Mouse (Mus musculus) kidney, postnatal 0 days (tissue): Measurements from ENCODE around the gene Runx1. TPM values are rescaled to one million over a fixed set of nuclear protein-coding genes. Genes with fewer than 3 reads are reported as not detected.
A peak's percentile ranks its signal among the peaks of the same experiment; 100 is the strongest.

Experiments used
- ATAC-seq: fragments of 200-750 bp; cut with Nextera tagmentation; replicated peaks from 2 replicates; pipeline ENCODE4 v1.8.0; 2017; ENCODE audit warnings: low read depth, moderate number of reproducible peaks, moderate TSS enrichment, moderate library complexity; ENCODE audit not compliant: low FRiP score
- DNase-seq: peaks from one replicate; pipeline ENCODE4 v3.0.0-alpha.2; 2016; ENCODE audit warnings: low spot score
- H3K27ac ChIP-seq: fragments of 300-500 bp; sonication (generic); 2 replicates; pipeline ENCODE4 v1.5.1; 2014; ENCODE audit warnings: mild to moderate bottlenecking
- H3K27me3 ChIP-seq: fragments of 300-500 bp; sonication (generic); 2 replicates; pipeline ENCODE4 v1.6.1; 2014; ENCODE audit warnings: low read length, mixed read lengths; ENCODE audit not compliant: insufficient read depth
- H3K36me3 ChIP-seq: fragments of 300-500 bp; sonication (generic); 2 replicates; pipeline ENCODE4 v1.6.1; 2014; ENCODE audit warnings: low read length, mixed read lengths; ENCODE audit not compliant: insufficient read depth
- H3K4me1 ChIP-seq: fragments of 300-500 bp; sonication (generic); replicated peaks from 2 replicates; pipeline ENCODE4 v1.6.1; 2014; ENCODE audit warnings: antibody characterized with exemption, low read length, mixed read lengths; ENCODE audit not compliant: insufficient read depth
- H3K4me2 ChIP-seq: fragments of 300-500 bp; sonication (generic); 2 replicates; pipeline ENCODE4 v1.6.1; 2014; ENCODE audit warnings: mild to moderate bottlenecking, low read length, moderate library complexity, mixed read lengths
- H3K4me3 ChIP-seq: fragments of 300-500 bp; sonication (generic); replicated peaks from 2 replicates; pipeline ENCODE4 v1.5.1; 2014; ENCODE audit warnings: low read depth, low read length
- H3K9ac ChIP-seq: fragments of 300-500 bp; sonication (generic); 2 replicates; pipeline ENCODE4 v1.6.1; 2014; ENCODE audit warnings: low read depth, low read length
- H3K9me3 ChIP-seq: fragments of 300-500 bp; sonication (generic); replicated peaks from 2 replicates; pipeline ENCODE4 v1.6.1; 2016; ENCODE audit warnings: low read length, inconsistent platforms, mixed read lengths
- CTCF ChIP-seq: IDR thresholded peaks from 2 replicates; pipeline ENCODE4 v1.5.1; 2016; ENCODE audit warnings: antibody characterized with exemption, low read depth, mild to moderate bottlenecking, moderate library complexity
- WGBS: fragments of 180-500 bp; shearing (Covaris S2); extraction: QIAGEN DNeasy Blood & Tissue Kit; methylation state at CpG from one replicate; pipeline ENCODE4 v1.1.7; 2014; 5-methylcytosine and 5-hydroxymethylcytosine counted together
- polyA plus RNA-seq: library from polyadenylated mRNA; unstranded; fragments of >200 nt; fragmentation: Nextera tagmentation; extraction: Ambion mirVana; gene quantifications from 2 replicates; pipeline ENCODE4 v1.2.1, GENCODE M21; 2015

The Runx1 gene
- polyA plus RNA-seq, 1 experiment from 2014 or later: 1.6 TPM

DNA sequence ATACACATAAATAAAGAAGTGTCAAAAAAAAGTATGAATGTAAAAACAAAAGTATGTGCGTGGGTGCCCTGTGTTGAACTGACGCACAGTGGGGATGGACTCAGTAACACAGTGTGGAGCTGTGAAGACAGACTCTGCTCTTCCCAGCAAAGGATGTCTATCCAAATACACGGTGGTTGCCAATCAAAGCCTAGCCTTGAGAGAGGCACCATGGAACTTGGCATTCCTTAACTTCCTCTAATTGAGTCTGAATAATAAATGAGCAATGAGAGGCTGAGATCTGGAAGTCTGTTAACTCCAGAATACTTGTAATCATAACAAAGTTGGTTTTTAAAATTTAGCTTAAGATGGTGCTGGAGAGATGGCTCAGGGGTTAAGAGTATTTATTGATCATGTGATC is 62.3 kb downstream of the Runx1 start:
- H3K36me3 ChIP-seq: no peaks in the 10 kb centered on the region
- no peak overlapping the region for H3K9ac ChIP-seq
- H3K27me3 ChIP-seq: no peaks in the 10 kb centered on the region
- no peak overlapping the region for H3K4me2 ChIP-seq
- H3K9me3 ChIP-seq: no peaks in the 10 kb centered on the region
- H3K4me3 ChIP-seq: no peak overlapping the region
- H3K4me1 ChIP-seq: no peaks in the 10 kb centered on the region
- no peak for TF ChIP-seq CTCF
- H3K27ac ChIP-seq: no peak overlapping the region
- no peak for ATAC-seq
- no peak for DNase-seq
- 90% methylated on average over 3 of the region's 3 CpGs for WGBS

DNA sequence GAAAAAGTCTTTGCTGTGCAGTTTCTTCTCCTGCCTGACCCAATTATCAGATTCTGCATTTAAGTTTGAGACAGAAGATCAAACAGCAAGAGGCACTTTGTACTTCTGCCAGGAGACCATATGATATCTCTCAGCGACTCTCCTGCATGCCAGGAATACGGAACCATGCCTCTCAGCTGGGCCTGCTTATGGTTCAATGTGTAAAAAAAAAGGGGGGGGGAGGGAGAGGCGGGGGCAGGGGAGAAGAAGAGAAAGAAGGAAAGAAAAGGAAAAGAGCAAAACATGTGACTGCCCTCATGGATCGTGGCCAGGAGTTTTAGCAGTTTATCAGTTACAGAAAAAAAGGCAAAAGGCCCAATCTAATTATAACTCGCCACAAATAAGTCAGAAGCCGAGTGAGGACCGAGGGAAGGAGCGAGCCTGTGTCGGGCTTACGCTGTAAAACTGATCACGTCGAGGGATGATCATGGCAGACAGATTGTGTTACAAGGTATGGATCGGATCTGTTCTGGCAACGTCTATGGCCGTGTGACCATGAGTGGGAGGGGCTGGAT is 63.9 kb downstream of the Runx1 start:
- Histone ChIP-seq H3K4me1 (no peaks in the 10 kb centered on the region), H3K36me3 (no peaks in the 10 kb centered on the region), H3K4me2 (peak overlapping the region; percentile 19; the same call in 1 of the 2 replicates), H3K9ac (no peak overlapping the region), H3K27ac (no peak overlapping the region), H3K27me3 (no peaks in the 10 kb centered on the region), H3K4me3 (no peak overlapping the region), H3K9me3 (no peaks in the 10 kb centered on the region)
- peak; percentile 37 for DNase-seq
- no peak for TF ChIP-seq CTCF
- ATAC-seq: no peak
- 34% methylated on average over 14 of the region's 15 CpGs for WGBS

DNA sequence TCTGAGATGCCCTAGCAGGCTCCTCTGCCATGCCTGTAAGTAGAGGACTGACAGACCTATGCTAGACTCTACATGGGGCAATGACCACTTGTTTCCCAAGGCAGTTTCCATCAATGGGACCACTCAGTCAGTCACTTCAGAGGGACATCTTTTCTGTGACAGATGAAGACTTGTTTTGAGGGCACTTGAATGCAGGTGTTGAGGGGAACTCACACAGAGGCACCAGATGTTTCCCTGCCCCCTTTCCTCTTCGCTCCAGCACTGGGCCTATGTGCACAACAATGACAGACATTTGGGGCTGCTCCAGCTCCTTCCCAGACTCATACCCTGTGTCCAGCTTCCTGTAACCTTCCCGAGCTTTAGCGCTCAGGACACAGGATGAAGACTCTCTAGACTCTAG is 65.9 kb downstream of the Runx1 start:
- no peak for ATAC-seq
- no peaks in the 10 kb centered on the region for H3K9me3 ChIP-seq
- H3K27me3 ChIP-seq: no peaks in the 10 kb centered on the region
- H3K36me3 ChIP-seq: no peaks in the 10 kb centered on the region
- H3K4me3 ChIP-seq: no peak overlapping the region
- TF ChIP-seq CTCF: no peak
- no peak overlapping the region for H3K27ac ChIP-seq
- no peak for DNase-seq
- H3K9ac ChIP-seq: no peak overlapping the region
- WGBS: 85% methylated on average over 3 of the region's 3 CpGs
- no peaks in the 10 kb centered on the region for H3K4me1 ChIP-seq
- H3K4me2 ChIP-seq: no peak overlapping the region

DNA sequence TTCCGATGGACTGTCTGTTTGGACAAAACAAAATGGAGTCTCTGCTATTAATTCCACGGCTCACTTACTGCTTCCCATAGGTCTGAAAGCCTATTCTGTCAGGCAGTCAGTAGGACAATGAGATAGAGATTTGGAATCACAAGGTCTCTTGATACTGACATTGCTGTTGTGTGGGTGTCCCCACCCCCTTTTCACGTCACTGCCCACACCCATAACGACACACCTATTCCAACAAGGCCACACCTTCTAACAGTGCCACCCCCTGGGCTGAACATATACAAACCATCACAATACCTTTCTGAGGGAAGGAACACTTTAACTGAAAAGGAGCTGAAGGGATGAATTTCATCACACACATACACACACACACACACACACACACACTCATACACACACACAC is 68.4 kb downstream of the Runx1 start:
- no peak for ATAC-seq
- H3K27me3 ChIP-seq: no peaks in the 10 kb centered on the region
- no peak overlapping the region for H3K9ac ChIP-seq
- 79% methylated on average over 4 of the region's 4 CpGs for WGBS
- H3K4me1 ChIP-seq: no peaks in the 10 kb centered on the region
- no peak overlapping the region for H3K27ac ChIP-seq
- H3K9me3 ChIP-seq: no peaks in the 10 kb centered on the region
- H3K4me2 ChIP-seq: no peak overlapping the region
- TF ChIP-seq CTCF: no peak
- DNase-seq: no peak
- no peak overlapping the region for H3K4me3 ChIP-seq
- no peaks in the 10 kb centered on the region for H3K36me3 ChIP-seq

DNA sequence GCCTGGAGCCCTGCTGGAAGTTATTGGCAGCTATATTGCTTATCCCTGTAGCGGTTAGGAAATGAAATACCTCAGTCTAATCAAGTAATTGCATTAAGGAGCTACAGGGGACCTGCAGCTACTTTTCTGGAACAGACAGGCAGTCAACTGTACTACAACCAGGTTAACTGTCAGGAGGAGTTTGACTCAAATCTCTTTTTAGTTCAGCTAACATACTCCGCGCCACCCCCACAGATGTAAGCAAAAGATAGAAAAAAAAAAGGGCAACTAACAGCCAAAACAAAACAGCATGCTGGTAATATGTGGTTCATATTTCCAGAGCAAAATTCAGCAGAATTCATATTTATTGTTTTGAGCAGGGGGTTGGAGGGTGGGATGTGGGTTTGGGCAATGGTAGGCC is 72.0 kb downstream of the Runx1 start:
- DNase-seq: no peak
- Histone ChIP-seq H3K4me1 (no peaks in the 10 kb centered on the region), H3K27ac (no peak overlapping the region), H3K4me2 (no peak overlapping the region), H3K9me3 (no peaks in the 10 kb centered on the region), H3K4me3 (no peak overlapping the region), H3K9ac (no peak overlapping the region), H3K27me3 (no peaks in the 10 kb centered on the region), H3K36me3 (no peaks in the 10 kb centered on the region)
- 89% methylated on average over 3 of the region's 3 CpGs for WGBS
- ATAC-seq: no peak
- no peak for TF ChIP-seq CTCF

DNA sequence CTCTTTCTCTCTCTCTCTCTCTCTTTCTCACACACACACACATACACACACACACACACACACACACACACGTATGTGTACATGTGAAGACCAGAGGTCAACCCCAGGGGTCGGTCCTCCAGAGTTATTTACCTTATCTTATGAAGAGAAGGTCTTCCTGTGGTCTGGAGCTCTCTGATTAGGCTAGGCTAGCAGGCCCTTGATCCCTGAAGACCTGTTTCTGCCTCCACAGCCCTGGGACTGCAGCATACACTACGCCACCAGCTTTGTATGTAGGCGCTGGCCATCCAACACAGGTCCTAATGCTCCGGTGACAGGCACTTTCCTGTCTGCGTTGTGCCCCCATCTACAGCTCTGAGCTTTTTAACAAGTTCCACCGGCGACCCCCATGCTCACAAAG is 72.8 kb downstream of the Runx1 start:
- H3K27me3 ChIP-seq: no peaks in the 10 kb centered on the region
- H3K4me1 ChIP-seq: no peaks in the 10 kb centered on the region
- no peaks in the 10 kb centered on the region for H3K36me3 ChIP-seq
- H3K27ac ChIP-seq: no peak overlapping the region
- 90% methylated on average over 8 of the region's 8 CpGs for WGBS
- H3K4me2 ChIP-seq: no peak overlapping the region
- ATAC-seq (no peak), DNase-seq (no peak)
- H3K4me3 ChIP-seq: no peak overlapping the region
- no peak overlapping the region for H3K9ac ChIP-seq
- TF ChIP-seq CTCF: no peak
- H3K9me3 ChIP-seq: no peaks in the 10 kb centered on the region

DNA sequence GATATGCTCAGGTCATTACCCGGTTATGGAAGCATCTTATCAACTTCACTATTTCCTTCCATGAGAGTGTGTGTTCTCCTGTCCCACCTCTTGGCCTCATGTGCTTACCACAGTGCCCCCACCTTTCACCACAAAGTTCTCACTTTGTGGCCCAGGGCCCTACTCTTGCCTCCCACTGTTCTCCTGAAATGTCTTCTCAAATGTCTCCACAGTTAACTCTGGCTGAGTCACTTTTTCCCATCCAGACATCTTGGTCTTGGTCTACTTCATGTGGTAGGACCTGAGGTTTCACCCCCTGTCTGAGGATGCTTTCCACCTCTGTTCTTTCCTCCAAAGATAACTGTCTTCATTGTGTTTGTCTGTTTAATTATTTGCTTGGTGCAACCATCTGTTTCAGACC is 77.7 kb downstream of the Runx1 start:
- no peak for TF ChIP-seq CTCF
- no peaks in the 10 kb centered on the region for H3K9me3 ChIP-seq
- DNase-seq: no peak
- H3K27me3 ChIP-seq: no peaks in the 10 kb centered on the region
- no peak overlapping the region for H3K9ac ChIP-seq
- WGBS: 82% methylated on average over 1 of the region's 1 CpGs
- no peak overlapping the region for H3K4me2 ChIP-seq
- no peak for ATAC-seq
- no peak overlapping the region for H3K27ac ChIP-seq
- H3K36me3 ChIP-seq: no peaks in the 10 kb centered on the region
- H3K4me1 ChIP-seq: no peaks in the 10 kb centered on the region
- H3K4me3 ChIP-seq: no peak overlapping the region
